Mouse (Mus musculus): ENCODE data around the gene Noto. TPM values are rescaled to one million over a fixed set of nuclear protein-coding genes. Genes with fewer than 3 reads are reported as not detected.

The Noto gene
- not detected in 2 replicates for polyA plus RNA-seq (2014; fragmentation: Nextera tagmentation; extraction: Ambion mirVana)

- Histone ChIP-seq H3K9me3 (ENCODE audit: control insufficient read depth, low read length) (no peaks in the 10 kb centered on the region), H3K9ac (ENCODE audit: low read length) (no peak within 1 kb of the TSS), H3K27ac (ENCODE audit: low read depth, low read length) (no peak within 1 kb of the TSS), H3K4me1 (ENCODE audit: control insufficient read depth, insufficient read depth, low read length) (peaks cover 2% of the 10 kb centered on the region; the same call in 1 of the 2 replicates), H3K4me3 (ENCODE audit: low read depth, low read length) (no peak within 1 kb of the TSS), H3K27me3 (ENCODE audit: control insufficient read depth, insufficient read depth, low read length) (peaks cover 6% of the 10 kb centered on the region; the same call in 1 of the 2 replicates), H3K4me2 (peak within 1 kb of the TSS; percentile 18; the same call in 1 of the 2 replicates), H3K36me3 (ENCODE audit: control insufficient read depth, insufficient read depth, low read length) (no peaks in the 10 kb centered on the region)
- 14% methylated on average over 28 of the region's 28 CpGs for WGBS
- no peak for ATAC-seq (ENCODE audit: low FRiP score)
- DNase-seq (ENCODE audit: low spot score, missing footprints): no peak
Measured at GRCm38 (mm10) chr6:85423836-85424379, at the start of gene Noto. Gene Noto, plus strand, starts transcription at chr6:85423886.

GRCm38 (mm10) chr6:85373951-85374733, 49.5 kb upstream of the Noto start, which contains the start of gene Rab11fip5:
Gene Rab11fip5, minus strand, starts transcription at chr6:85374634.
- Histone ChIP-seq H3K9me3 (ENCODE audit: control insufficient read depth, low read length) (no peaks in the 10 kb centered on the region), H3K36me3 (ENCODE audit: control insufficient read depth, insufficient read depth, low read length) (no peaks in the 10 kb centered on the region), H3K27me3 (ENCODE audit: control insufficient read depth, insufficient read depth, low read length) (no peaks in the 10 kb centered on the region; the same call in 1 of the 2 replicates), H3K4me1 (ENCODE audit: control insufficient read depth, insufficient read depth, low read length) (peaks cover 6% of the 10 kb centered on the region), H3K27ac (ENCODE audit: low read depth, low read length) (no peak within 1 kb of the TSS; the same call in 1 of the 2 replicates), H3K4me2 (peak within 1 kb of the TSS; percentile 97), H3K9ac (ENCODE audit: low read length) (peak within 1 kb of the TSS; percentile 75), H3K4me3 (ENCODE audit: low read depth, low read length) (peak within 1 kb of the TSS; percentile 66)
- 1% methylated on average over 78 of the region's 80 CpGs for WGBS
- ATAC-seq (ENCODE audit: low FRiP score): peak; percentile 47
- DNase-seq (ENCODE audit: low spot score, missing footprints): peak; percentile 94

- Histone ChIP-seq H3K9me3 (ENCODE audit: control insufficient read depth, low read length) (no peaks in the 10 kb centered on the region), H3K27ac (ENCODE audit: low read depth, low read length) (no peak overlapping the region; the same call in 1 of the 2 replicates), H3K27me3 (ENCODE audit: control insufficient read depth, insufficient read depth, low read length) (no peaks in the 10 kb centered on the region; the same call in 1 of the 2 replicates), H3K36me3 (ENCODE audit: control insufficient read depth, insufficient read depth, low read length) (no peaks in the 10 kb centered on the region), H3K4me1 (ENCODE audit: control insufficient read depth, insufficient read depth, low read length) (peaks cover 6% of the 10 kb centered on the region), H3K9ac (ENCODE audit: low read length) (peak overlapping the region; percentile 75), H3K4me2 (peak overlapping the region; percentile 97), H3K4me3 (ENCODE audit: low read depth, low read length) (peak overlapping the region; percentile 66)
- WGBS: under 1% methylated on average over 19 of the region's 19 CpGs
- ATAC-seq (ENCODE audit: low FRiP score): peak; percentile 98
- DNase-seq (ENCODE audit: low spot score, missing footprints): peak; percentile 100
Measured at GRCm38 (mm10) chr6:85374734-85375114, 49.0 kb upstream of the Noto start.

GRCm38 (mm10) chr6:85377066-85377734, 46.5 kb upstream of the Noto start:
- Histone ChIP-seq H3K4me3 (ENCODE audit: low read depth, low read length) (no peak overlapping the region), H3K4me2 (no peak overlapping the region), H3K27me3 (ENCODE audit: control insufficient read depth, insufficient read depth, low read length) (no peaks in the 10 kb centered on the region; the same call in 1 of the 2 replicates), H3K27ac (ENCODE audit: low read depth, low read length) (no peak overlapping the region), H3K36me3 (ENCODE audit: control insufficient read depth, insufficient read depth, low read length) (no peaks in the 10 kb centered on the region), H3K4me1 (ENCODE audit: control insufficient read depth, insufficient read depth, low read length) (peaks cover 12% of the 10 kb centered on the region), H3K9ac (ENCODE audit: low read length) (no peak overlapping the region), H3K9me3 (ENCODE audit: control insufficient read depth, low read length) (no peaks in the 10 kb centered on the region)
- DNase-seq (ENCODE audit: low spot score, missing footprints) (no peak), ATAC-seq (ENCODE audit: low FRiP score) (no peak)
- 82% methylated on average over 4 of the region's 4 CpGs for WGBS

- 67% methylated on average over 5 of the region's 5 CpGs for whole genome bisulfite sequencing
- H3K27me3 ChIP-seq (ENCODE audit: control insufficient read depth, insufficient read depth, low read length): no peaks in the 10 kb centered on the region; the same call in 1 of the 2 replicates
Measured at GRCm38 (mm10) chr6:85377876-85378275, 45.8 kb upstream of the Noto start.

GRCm38 (mm10) chr6:85378629-85379028, 45.1 kb upstream of the Noto start:
- no peak overlapping the region for H3K4me2 ChIP-seq
- no peaks in the 10 kb centered on the region; the same call in 1 of the 2 replicates for H3K27me3 ChIP-seq (ENCODE audit: control insufficient read depth, insufficient read depth, low read length)
- H3K36me3 ChIP-seq (ENCODE audit: control insufficient read depth, insufficient read depth, low read length): no peaks in the 10 kb centered on the region
- no peak overlapping the region for H3K27ac ChIP-seq (ENCODE audit: low read depth, low read length)
- DNase-seq (ENCODE audit: low spot score, missing footprints) (no peak), ATAC-seq (ENCODE audit: low FRiP score) (no peak)
- peaks cover 12% of the 10 kb centered on the region for H3K4me1 ChIP-seq (ENCODE audit: control insufficient read depth, insufficient read depth, low read length)
- no peak overlapping the region for H3K4me3 ChIP-seq (ENCODE audit: low read depth, low read length)
- no peak overlapping the region for H3K9ac ChIP-seq (ENCODE audit: low read length)
- 57% methylated on average over 8 of the region's 8 CpGs for WGBS
- no peaks in the 10 kb centered on the region for H3K9me3 ChIP-seq (ENCODE audit: control insufficient read depth, low read length)

More at GRCm38 (mm10) chr6:85377876-85378275, 45.8 kb upstream of the Noto start:
- no peak overlapping the region for H3K4me3 ChIP-seq (ENCODE audit: low read depth, low read length)
- H3K27ac ChIP-seq (ENCODE audit: low read depth, low read length): no peak overlapping the region
- peaks cover 12% of the 10 kb centered on the region for H3K4me1 ChIP-seq (ENCODE audit: control insufficient read depth, insufficient read depth, low read length)
- ATAC-seq (ENCODE audit: low FRiP score) (no peak), DNase-seq (ENCODE audit: low spot score, missing footprints) (peak; percentile 49)
- no peak overlapping the region for H3K4me2 ChIP-seq
- no peaks in the 10 kb centered on the region for H3K36me3 ChIP-seq (ENCODE audit: control insufficient read depth, insufficient read depth, low read length)
- H3K9ac ChIP-seq (ENCODE audit: low read length): no peak overlapping the region
- no peaks in the 10 kb centered on the region for H3K9me3 ChIP-seq (ENCODE audit: control insufficient read depth, low read length)

GRCm38 (mm10) chr6:85380201-85380900, 43.3 kb upstream of the Noto start:
- ATAC-seq (ENCODE audit: low FRiP score) (peak; percentile 91), DNase-seq (ENCODE audit: low spot score, missing footprints) (peak; percentile 99)
- Histone ChIP-seq H3K36me3 (ENCODE audit: control insufficient read depth, insufficient read depth, low read length) (no peaks in the 10 kb centered on the region), H3K27ac (ENCODE audit: low read depth, low read length) (no peak overlapping the region), H3K27me3 (ENCODE audit: control insufficient read depth, insufficient read depth, low read length) (no peaks in the 10 kb centered on the region; the same call in 1 of the 2 replicates), H3K9ac (ENCODE audit: low read length) (no peak overlapping the region), H3K4me2 (peak overlapping the region; percentile 32; the same call in 1 of the 2 replicates), H3K4me1 (ENCODE audit: control insufficient read depth, insufficient read depth, low read length) (peaks cover 5% of the 10 kb centered on the region), H3K4me3 (ENCODE audit: low read depth, low read length) (no peak overlapping the region), H3K9me3 (ENCODE audit: control insufficient read depth, low read length) (no peaks in the 10 kb centered on the region)
- 28% methylated on average over 10 of the region's 10 CpGs for WGBS

GRCm38 (mm10) chr6:85380901-85381647, 42.6 kb upstream of the Noto start:
- peak overlapping the region; percentile 14; the same call in 1 of the 2 replicates for H3K9ac ChIP-seq (ENCODE audit: low read length)
- H3K4me1 ChIP-seq (ENCODE audit: control insufficient read depth, insufficient read depth, low read length): peaks cover 5% of the 10 kb centered on the region
- peak; percentile 88 for DNase-seq (ENCODE audit: low spot score, missing footprints)

More at GRCm38 (mm10) chr6:85380901-85381647, 42.6 kb upstream of the Noto start:
- ATAC-seq (ENCODE audit: low FRiP score): peak; percentile 2
- 13% methylated on average over 17 of the region's 17 CpGs for WGBS
- H3K27ac ChIP-seq (ENCODE audit: low read depth, low read length): peak overlapping the region; percentile 36; the same call in 1 of the 2 replicates
- peak overlapping the region; percentile 32; the same call in 1 of the 2 replicates for H3K4me2 ChIP-seq
- no peak overlapping the region for H3K4me3 ChIP-seq (ENCODE audit: low read depth, low read length)
- no peaks in the 10 kb centered on the region for H3K36me3 ChIP-seq (ENCODE audit: control insufficient read depth, insufficient read depth, low read length)
- H3K27me3 ChIP-seq (ENCODE audit: control insufficient read depth, insufficient read depth, low read length): no peaks in the 10 kb centered on the region; the same call in 1 of the 2 replicates
- no peaks in the 10 kb centered on the region for H3K9me3 ChIP-seq (ENCODE audit: control insufficient read depth, low read length)

Measured in midbrain, embryonic 11.5 days (tissue).